Mouse (Mus musculus) spleen, adult 2 months (tissue): ENCODE measurements around the gene Rev3l.

ENCODE experiments used
- CTCF ChIP-seq: fragments of 200-500 bp; IDR thresholded peaks from 2 replicates; pipeline ENCODE4 v1.5.1; 2011; ENCODE audit warnings: mild to moderate bottlenecking, inconsistent platforms; ENCODE audit not compliant: insufficient read depth, insufficient read length, insufficient replicate concordance; ENCODE audit errors: extremely low read depth
- POLR2A ChIP-seq: fragments of 200-500 bp; IDR thresholded peaks from 2 replicates; pipeline ENCODE4 v1.6.1; 2011; ENCODE audit warnings: low read depth, low read length, inconsistent platforms

DNA sequence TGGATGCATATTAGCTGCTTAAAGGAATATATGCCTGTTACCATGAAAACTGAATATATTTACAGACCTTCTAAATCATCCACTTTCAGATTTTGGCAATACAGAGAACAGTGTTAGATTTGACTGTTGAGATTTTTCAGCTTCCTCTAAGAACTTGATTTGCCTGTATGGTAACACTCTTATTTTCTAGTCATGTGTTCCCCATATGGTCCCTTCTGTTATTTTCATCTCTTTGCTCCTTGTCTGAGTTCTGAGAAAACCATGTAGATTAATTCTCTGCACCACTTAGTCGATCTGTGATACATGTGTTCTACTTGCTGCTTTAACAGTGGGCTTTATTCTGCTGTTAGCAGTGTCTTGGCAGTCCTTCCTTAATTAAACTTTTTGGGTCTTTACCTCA lies 110.7 kb downstream of the Rev3l start:
- TF ChIP-seq POLR2A = no peak
- no peak for TF ChIP-seq CTCF
